Mouse (Mus musculus) G1E (cell line): ENCODE measurements around the gene Phpt1. TPM values are rescaled to one million over a fixed set of nuclear protein-coding genes. Genes with fewer than 3 reads are reported as not detected.
A peak's percentile ranks its signal among the peaks of the same experiment; 100 is the strongest.

Experiments
- ATAC-seq: 2 replicates; pipeline ENCODE4 v1.8.0; 2016; ENCODE audit warnings: mild to moderate bottlenecking; ENCODE audit not compliant: insufficient number of reproducible peaks, poor library complexity, low FRiP score, severe bottlenecking; ENCODE audit errors: extremely low read depth
- DNase-seq: peaks from one replicate; pipeline ENCODE4 v3.0.0; 2012; ENCODE audit warnings: low spot score
- H3K27me3 ChIP-seq: 2 replicates; pipeline ENCODE4 v1.6.1; 2012; ENCODE audit warnings: mild to moderate bottlenecking, low read length, inconsistent platforms; ENCODE audit not compliant: insufficient read depth
- H3K36me3 ChIP-seq: replicated peaks from 2 replicates; pipeline ENCODE3; 2012; ENCODE audit warnings: mild to moderate bottlenecking, inconsistent platforms
- H3K4me1 ChIP-seq: 2 replicates; pipeline ENCODE4 v1.6.1; 2012; ENCODE audit warnings: low read depth, low read length, inconsistent platforms, mixed read lengths; ENCODE audit not compliant: insufficient read depth
- H3K4me3 ChIP-seq: 2 replicates; pipeline ENCODE4 v1.5.1; 2012; ENCODE audit warnings: low read depth, mild to moderate bottlenecking, inconsistent platforms, low read length, moderate library complexity, mixed read lengths
- H3K9me3 ChIP-seq: replicated peaks from 2 replicates; pipeline ENCODE4 v1.6.1; 2012; ENCODE audit warnings: inconsistent platforms
- CTCF ChIP-seq: IDR thresholded peaks from 2 replicates; pipeline ENCODE4 v1.5.1; 2012; ENCODE audit warnings: low read depth, low read length, inconsistent platforms, mixed read lengths
- GATA1 ChIP-seq: IDR thresholded peaks from 2 replicates; pipeline ENCODE4 v1.6.1; 2012; ENCODE audit warnings: borderline replicate concordance, low read length, inconsistent platforms, mixed read lengths
- GATA2 ChIP-seq: IDR thresholded peaks from 2 replicates; pipeline ENCODE4 v1.6.1; 2012; ENCODE audit warnings: low read depth, low read length, inconsistent platforms, borderline replicate concordance
- POLR2AphosphoS5 ChIP-seq: IDR thresholded peaks from 2 replicates; pipeline ENCODE4 v1.6.1; 2012; ENCODE audit warnings: low read depth, low read length, inconsistent platforms; ENCODE audit not compliant: insufficient replicate concordance
- TAL1 ChIP-seq: conservative IDR thresholded peaks from 2 replicates; pipeline ENCODE4 v1.6.1; 2012; ENCODE audit warnings: low read depth, low read length, inconsistent platforms, mixed read lengths
- polyA plus RNA-seq: library from polyadenylated mRNA; stranded (reverse); fragments of >175 nt; gene quantifications from 2 replicates; pipeline ENCODE4 v1.2.3, GENCODE M21; 2012
- total RNA-seq, 2 experiments: library from RNA; stranded (forward) in 1 of 2; stranded (reverse) in 1 of 2; fragments of 200-1000 nt in 1 of 2; fragments of >200 nt in 1 of 2; fragmentation: Nextera tagmentation in 1 of 2; gene quantifications; 2 replicates each; pipeline ENCODE4 v1.2.3; 2014 to 2017

The Phpt1 gene
- total and polyA plus RNA-seq, 3 experiments: 1.4 to 12.5 (median 9.5) TPM

GRCm38 (mm10) chr2:25576028-25576850, 1.2 kb upstream of the Phpt1 start:
- H3K4me1 ChIP-seq: peaks cover 41% of the 10 kb centered on the region
- H3K36me3 ChIP-seq: peaks cover 19% of the 10 kb centered on the region
- peaks cover 4% of the 10 kb centered on the region; the same call in 1 of the 2 replicates for H3K27me3 ChIP-seq
- H3K9me3 ChIP-seq: peaks cover 54% of the 10 kb centered on the region
- ATAC-seq: no peak
- TF ChIP-seq POLR2AphosphoS5: no peak
- TF ChIP-seq GATA2: no peak
- TF ChIP-seq CTCF: no peak
- no peak for TF ChIP-seq GATA1
- no peak for TF ChIP-seq TAL1
- peak overlapping the region; percentile 58; the same call in 1 of the 2 replicates for H3K4me3 ChIP-seq
- DNase-seq: no peak

GRCm38 (mm10) chr2:25575432-25576027, 506 bp upstream of the Phpt1 start:
- Histone ChIP-seq H3K4me3 (peak overlapping the region; percentile 72; the same call in 1 of the 2 replicates), H3K4me1 (peaks cover 37% of the 10 kb centered on the region), H3K36me3 (peaks cover 25% of the 10 kb centered on the region), H3K9me3 (peaks cover 53% of the 10 kb centered on the region), H3K27me3 (peaks cover 4% of the 10 kb centered on the region; the same call in 1 of the 2 replicates)
- TF ChIP-seq GATA1 (no peak), TAL1 (no peak), GATA2 (no peak), CTCF (no peak), POLR2AphosphoS5 (no peak)
- peak; percentile 32 for DNase-seq
- no peak for ATAC-seq

GRCm38 (mm10) chr2:25574136-25574535, 888 bp downstream of the Phpt1 start:
- TF ChIP-seq POLR2AphosphoS5 (no peak), GATA2 (no peak), GATA1 (no peak), CTCF (no peak)
- peaks cover 39% of the 10 kb centered on the region for H3K9me3 ChIP-seq
- peaks cover 38% of the 10 kb centered on the region for H3K36me3 ChIP-seq
- peak; percentile 30 for DNase-seq
- ATAC-seq: no peak
- H3K4me3 ChIP-seq: peak overlapping the region; percentile 72
- peaks cover 37% of the 10 kb centered on the region for H3K4me1 ChIP-seq
- no peaks in the 10 kb centered on the region; the same call in 1 of the 2 replicates for H3K27me3 ChIP-seq

GRCm38 (mm10) chr2:25573068-25573467, 2.0 kb downstream of the Phpt1 start:
- ATAC-seq: no peak
- Histone ChIP-seq H3K27me3 (no peaks in the 10 kb centered on the region; the same call in 1 of the 2 replicates), H3K9me3 (peaks cover 28% of the 10 kb centered on the region), H3K4me3 (no peak overlapping the region; the same call in 1 of the 2 replicates), H3K4me1 (peaks cover 37% of the 10 kb centered on the region), H3K36me3 (peaks cover 49% of the 10 kb centered on the region)
- no peak for DNase-seq
- TF ChIP-seq GATA2 (no peak), CTCF (no peak), TAL1 (no peak), GATA1 (no peak), POLR2AphosphoS5 (no peak)

GRCm38 (mm10) chr2:25571221-25571620, 3.8 kb downstream of the Phpt1 start:
- H3K27me3 ChIP-seq: no peaks in the 10 kb centered on the region
- H3K4me1 ChIP-seq: peaks cover 37% of the 10 kb centered on the region
- no peak for DNase-seq
- no peak overlapping the region for H3K4me3 ChIP-seq
- no peak for ATAC-seq
- H3K36me3 ChIP-seq: peaks cover 66% of the 10 kb centered on the region
- TF ChIP-seq TAL1: no peak
- peaks cover 9% of the 10 kb centered on the region for H3K9me3 ChIP-seq

- no peak overlapping the region for H3K4me3 ChIP-seq
- TF ChIP-seq POLR2AphosphoS5 (no peak), GATA2 (no peak), GATA1 (no peak), CTCF (no peak), TAL1 (no peak)
- peaks cover 26% of the 10 kb centered on the region for H3K4me1 ChIP-seq
- DNase-seq (no peak), ATAC-seq (no peak)
- no peaks in the 10 kb centered on the region for H3K27me3 ChIP-seq
- no peaks in the 10 kb centered on the region for H3K9me3 ChIP-seq
- peaks cover 85% of the 10 kb centered on the region for H3K36me3 ChIP-seq
Measured at GRCm38 (mm10) chr2:25569323-25569722, 5.7 kb downstream of the Phpt1 start.
